Mouse (Mus musculus) brain, embryonic 14.5 days (tissue): ENCODE results near the gene Exog. TPM values are rescaled to one million over a fixed set of nuclear protein-coding genes. Genes with fewer than 3 reads are reported as not detected.

ENCODE experiments used
- DNase-seq: peaks from one replicate; pipeline ENCODE4 v3.0.0-alpha.2; 2011; ENCODE audit warnings: low read depth
- CTCF ChIP-seq: fragments of 200-500 bp; IDR thresholded peaks from 2 replicates; pipeline ENCODE4 v1.5.1; 2012; ENCODE audit warnings: inconsistent platforms, mild to moderate bottlenecking, moderate library complexity, borderline replicate concordance; ENCODE audit not compliant: insufficient read depth, insufficient read length; ENCODE audit errors: extremely low read depth
- POLR2A ChIP-seq: fragments of 200-500 bp; IDR thresholded peaks from 2 replicates; pipeline ENCODE4 v1.6.1; 2012; ENCODE audit warnings: mild to moderate bottlenecking, inconsistent platforms, borderline replicate concordance; ENCODE audit not compliant: poor library complexity, insufficient read depth, insufficient read length, severe bottlenecking; ENCODE audit errors: extremely low read depth
- polyA plus RNA-seq: library from polyadenylated mRNA; depleted of rRNA; stranded (reverse); fragments of >200 nt; gene quantifications from 2 replicates; pipeline ENCODE4 v1.2.3, GENCODE M21; 2012; rRNA removed

The Exog gene
- 21.4 and 25.7 TPM in 2 replicates for polyA plus RNA-seq

GRCm38 (mm10) chr9:119444738-119445429 lies at the start of gene Exog:
TSS of gene Exog (plus strand) at chr9:119444943.
- TF ChIP-seq POLR2A: peak; percentile 61; the same call in 1 of the 2 replicates
- peak; percentile 90 for TF ChIP-seq CTCF
- DNase-seq: peak; percentile 98

- DNase-seq: no peak
- no peak for TF ChIP-seq POLR2A
- no peak for TF ChIP-seq CTCF
These were observed 43.4 kb upstream of the Exog start for GRCm38 (mm10) chr9:119401351-119401750.

GRCm38 (mm10) chr9:119401801-119402214 lies 42.9 kb upstream of the Exog start, which contains the start of gene Acvr2b:
TSS of gene Acvr2b (plus strand) at chr9:119402118.
- TF ChIP-seq CTCF: peak; percentile 37; the same call in 1 of the 2 replicates
- no peak for TF ChIP-seq POLR2A
- peak; percentile 98 for DNase-seq

- peak; percentile 63 for DNase-seq
- no peak for TF ChIP-seq CTCF
- TF ChIP-seq POLR2A: 0 out of 2 replicates have a peak, but pooled peaks have one; percentile 42
These were observed 42.2 kb upstream of the Exog start for GRCm38 (mm10) chr9:119402253-119403235.

- TF ChIP-seq CTCF (no peak), POLR2A (peak; percentile 50; the same call in 1 of the 2 replicates)
- DNase-seq: peak; percentile 85
These were observed 41.5 kb upstream of the Exog start for GRCm38 (mm10) chr9:119403236-119403641.

- no peak for DNase-seq
- TF ChIP-seq POLR2A (no peak), CTCF (no peak)
These were observed 40.7 kb upstream of the Exog start for GRCm38 (mm10) chr9:119404090-119404489.

GRCm38 (mm10) chr9:119407884-119408283 lies 36.9 kb upstream of the Exog start:
- TF ChIP-seq POLR2A (no peak), CTCF (no peak)
- DNase-seq: no peak

GRCm38 (mm10) chr9:119408898-119409664 lies 35.7 kb upstream of the Exog start:
- TF ChIP-seq POLR2A: no peak
- TF ChIP-seq CTCF: no peak
- DNase-seq: no peak

GRCm38 (mm10) chr9:119409864-119410263 lies 34.9 kb upstream of the Exog start:
- DNase-seq: no peak
- TF ChIP-seq CTCF: no peak
- TF ChIP-seq POLR2A: no peak

GRCm38 (mm10) chr9:119418025-119418424 lies 26.7 kb upstream of the Exog start:
- TF ChIP-seq POLR2A: no peak
- TF ChIP-seq CTCF: no peak
- no peak for DNase-seq

- DNase-seq: no peak
- TF ChIP-seq CTCF (no peak), POLR2A (no peak)
These were observed 24.8 kb upstream of the Exog start for GRCm38 (mm10) chr9:119419852-119420438.
